Mouse (Mus musculus) 3T3-L1 (cell line): ENCODE measurements at regions not wholly inside any gene's neighbourhood (a gene's known extent, or its start where the extent isn't known, plus 50 kb on each side); places are given as distances from the start of the nearest gene placed in this dataset.

Source experiments
- DNase-seq: peaks from one replicate; pipeline ENCODE4 v3.0.0-alpha.2; 2015; ENCODE audit warnings: low read depth, low spot score

GRCm38 (mm10) chr12:106722010-106722362 is 712.0 kb downstream of the Vrk1 start:
- DNase-seq = no peak

- no peak for DNase-seq
Measured at GRCm38 (mm10) chr12:106722761-106723160, 712.7 kb downstream of the Vrk1 start.

GRCm38 (mm10) chr12:106726920-106727319 is 716.9 kb downstream of the Vrk1 start:
- DNase-seq = no peak

- DNase-seq = no peak
Measured at GRCm38 (mm10) chr12:106727486-106727885, 717.5 kb downstream of the Vrk1 start.

- DNase-seq = no peak
Measured at GRCm38 (mm10) chr12:106729686-106730085, 719.7 kb downstream of the Vrk1 start.

- DNase-seq = no peak
Measured at GRCm38 (mm10) chr12:106732108-106732857, 722.3 kb downstream of the Vrk1 start.

GRCm38 (mm10) chr12:106748765-106749164 is 738.7 kb downstream of the Vrk1 start:
- no peak for DNase-seq

GRCm38 (mm10) chr12:106763552-106763951 is 724.9 kb upstream of the 3110018I06Rik start:
- DNase-seq = no peak

GRCm38 (mm10) chr12:106764516-106764915 is 723.9 kb upstream of the 3110018I06Rik start:
- no peak for DNase-seq

GRCm38 (mm10) chr12:106773536-106773935 is 714.9 kb upstream of the 3110018I06Rik start:
- no peak for DNase-seq

GRCm38 (mm10) chr12:106796596-106796995 is 691.8 kb upstream of the 3110018I06Rik start:
- no peak for DNase-seq

- no peak for DNase-seq
Measured at GRCm38 (mm10) chr12:106819736-106820135, 668.7 kb upstream of the 3110018I06Rik start.

GRCm38 (mm10) chr12:106822311-106822710 is 666.1 kb upstream of the 3110018I06Rik start:
- DNase-seq = no peak

- no peak for DNase-seq
Measured at GRCm38 (mm10) chr12:106828542-106828941, 659.9 kb upstream of the 3110018I06Rik start.

GRCm38 (mm10) chr12:106829323-106829722 is 659.1 kb upstream of the 3110018I06Rik start:
- DNase-seq = no peak

- no peak for DNase-seq
Measured at GRCm38 (mm10) chr12:106835241-106835640, 653.2 kb upstream of the 3110018I06Rik start.

- DNase-seq = no peak
Measured at GRCm38 (mm10) chr12:106839618-106840017, 648.8 kb upstream of the 3110018I06Rik start.

GRCm38 (mm10) chr12:106840150-106840651 is 648.2 kb upstream of the 3110018I06Rik start:
- DNase-seq = no peak

GRCm38 (mm10) chr12:106841996-106842395 is 646.4 kb upstream of the 3110018I06Rik start:
- DNase-seq = no peak

- DNase-seq = no peak
Measured at GRCm38 (mm10) chr12:106842396-106842795, 646.0 kb upstream of the 3110018I06Rik start.

- no peak for DNase-seq
Measured at GRCm38 (mm10) chr12:106851666-106852065, 636.8 kb upstream of the 3110018I06Rik start.

- DNase-seq = no peak
Measured at GRCm38 (mm10) chr12:106852736-106853135, 635.7 kb upstream of the 3110018I06Rik start.

GRCm38 (mm10) chr12:106853711-106854240 is 634.7 kb upstream of the 3110018I06Rik start:
- no peak for DNase-seq
